Mouse (Mus musculus) kidney, adult 8-10 months (tissue): ENCODE data around the gene Mmp19.
"Not testable (repeated sequence)": the region's sequence is repeated elsewhere in the genome, so short reads cannot be mapped to it uniquely, and the experiment has no call there.

Source experiments
- DNase-seq, 2 experiments: peaks; one replicate each; pipeline ENCODE4 v3.0.0; 2022

The Mmp19 gene

GRCm38 (mm10) chr10:128801981-128802495, 11.3 kb downstream of the Mmp19 start:
- DNase-seq = no peak

- no peak for DNase-seq
Observed at GRCm38 (mm10) chr10:128802956-128803355, 12.2 kb downstream of the Mmp19 start.

GRCm38 (mm10) chr10:128803361-128803760, 12.7 kb downstream of the Mmp19 start:
- DNase-seq = no peak

- peak; percentile 26 to 42 for DNase-seq
Observed at GRCm38 (mm10) chr10:128803771-128804270, 13.1 kb downstream of the Mmp19 start, which contains the start of gene Dnajc14. TSS of gene Dnajc14 (plus strand) at chr10:128804062.

- peak; percentile 55 to 65 for DNase-seq
Observed at GRCm38 (mm10) chr10:128804271-128805091, 13.8 kb downstream of the Mmp19 start, which contains the start of gene Tmem198b. TSS of gene Tmem198b (minus strand) at chr10:128804370.

GRCm38 (mm10) chr10:128805092-128806000, 14.6 kb downstream of the Mmp19 start:
- peak; percentile 95 to 96 for DNase-seq

- DNase-seq = no peak
Observed at GRCm38 (mm10) chr10:128806086-128806485, 15.4 kb downstream of the Mmp19 start.

GRCm38 (mm10) chr10:128807018-128807417, 16.3 kb downstream of the Mmp19 start:
- no peak for DNase-seq

GRCm38 (mm10) chr10:128817033-128817432, 26.3 kb downstream of the Mmp19 start, which contains the start of gene Sarnp:
TSS of gene Sarnp (plus strand) at chr10:128817333.
- no peak for DNase-seq

- DNase-seq = no peak
Observed at GRCm38 (mm10) chr10:128820217-128820616, 29.5 kb downstream of the Mmp19 start.

- peak; percentile 99 for DNase-seq
Observed at GRCm38 (mm10) chr10:128821358-128822056, 30.8 kb downstream of the Mmp19 start, which contains the start of gene Ormdl2. TSS of gene Ormdl2 (minus strand) at chr10:128821645.

GRCm38 (mm10) chr10:128822135-128822534, 31.4 kb downstream of the Mmp19 start:
- no peak for DNase-seq

GRCm38 (mm10) chr10:128823087-128823486, 32.4 kb downstream of the Mmp19 start:
- DNase-seq = not testable (repeated sequence)

GRCm38 (mm10) chr10:128823821-128824220, 33.1 kb downstream of the Mmp19 start:
- no peak for DNase-seq

- no peak for DNase-seq
Observed at GRCm38 (mm10) chr10:128837400-128837799, 46.7 kb downstream of the Mmp19 start.

GRCm38 (mm10) chr10:128839434-128839833, 48.7 kb downstream of the Mmp19 start:
- no peak for DNase-seq

GRCm38 (mm10) chr10:128840612-128841011, 49.9 kb downstream of the Mmp19 start:
- no peak for DNase-seq

GRCm38 (mm10) chr10:128843260-128843659, 52.5 kb downstream of the Mmp19 start:
- DNase-seq = no peak

GRCm38 (mm10) chr10:128845516-128845915, 54.8 kb downstream of the Mmp19 start:
- no peak for DNase-seq

GRCm38 (mm10) chr10:128846664-128847063, 56.0 kb downstream of the Mmp19 start:
- no peak for DNase-seq

- DNase-seq = peak; percentile 5 to 19
Observed at GRCm38 (mm10) chr10:128848426-128848825, 57.7 kb downstream of the Mmp19 start.

- no peak for DNase-seq
Observed at GRCm38 (mm10) chr10:128850339-128850738, 59.6 kb downstream of the Mmp19 start.
